Mouse (Mus musculus) MEL (cell line): ENCODE data around the gene Cpne9. TPM values are rescaled to one million over a fixed set of nuclear protein-coding genes. Genes with fewer than 3 reads are reported as not detected.
A peak's percentile ranks its signal among the peaks of the same experiment; 100 is the strongest.

ENCODE experiments used
- DNase-seq: peaks from one replicate; pipeline ENCODE4 v3.0.0; 2011; ENCODE audit warnings: low read depth, low spot score
- H3K27ac ChIP-seq: 2 replicates; pipeline ENCODE4 v1.5.1; 2012; ENCODE audit warnings: low read depth, mild to moderate bottlenecking, control low read depth, low read length, moderate library complexity; ENCODE audit not compliant: control insufficient read depth
- H3K27me3 ChIP-seq, 2 experiments: fragments of 150-350 bp in 1 of 2; sonication (generic) in 1 of 2; 2 replicates each; pipeline ENCODE4 v1.6.1; 2012; ENCODE audit warnings: low read length in 2 of 2, mild to moderate bottlenecking in 2 of 2, improper control_type of control experiment in 1 of 2, moderate library complexity in 1 of 2; ENCODE audit not compliant: insufficient read depth in 2 of 2, control insufficient read depth in 1 of 2
- H3K36me3 ChIP-seq, 2 experiments: 2 replicates each; pipeline ENCODE4 v1.6.1; 2012 to 2014; ENCODE audit warnings: low read length in 2 of 2, improper control_type of control experiment in 1 of 2, inconsistent platforms in 1 of 2, mild to moderate bottlenecking in 1 of 2; ENCODE audit not compliant: insufficient read depth in 2 of 2, control insufficient read depth in 1 of 2
- H3K4me1 ChIP-seq, 2 experiments: fragments of 150-350 bp in 1 of 2; sonication (generic) in 1 of 2; 2 replicates each; pipeline ENCODE4 v1.6.1; 2012; ENCODE audit warnings: low read length in 2 of 2, improper control_type of control experiment in 1 of 2, mild to moderate bottlenecking in 1 of 2; ENCODE audit not compliant: insufficient read depth in 2 of 2, control insufficient read depth in 1 of 2
- H3K4me3 ChIP-seq, 2 experiments: fragments of 150-350 bp in 1 of 2; sonication (generic) in 1 of 2; 2 replicates each; pipeline ENCODE4 v1.5.1; 2012; ENCODE audit warnings: low read depth in 2 of 2, low read length in 2 of 2, mild to moderate bottlenecking in 2 of 2, moderate library complexity in 2 of 2, control low read depth in 1 of 2, improper control_type of control experiment in 1 of 2; ENCODE audit not compliant: control insufficient read depth in 1 of 2, insufficient read depth in 1 of 2
- H3K79me2 ChIP-seq: 2 replicates; pipeline ENCODE4 v1.6.1; 2012; ENCODE audit warnings: mild to moderate bottlenecking, low read length, moderate library complexity; ENCODE audit not compliant: control insufficient read depth, poor library complexity, insufficient read depth
- H3K9ac ChIP-seq: 2 replicates; pipeline ENCODE4 v1.6.1; 2012; ENCODE audit warnings: low read depth, mild to moderate bottlenecking, control low read depth, low read length, moderate library complexity; ENCODE audit not compliant: control insufficient read depth, poor library complexity, severe bottlenecking
- H3K9me3 ChIP-seq: fragments of 150-350 bp; sonication (generic); replicated peaks from 2 replicates; pipeline ENCODE4 v1.6.1; 2012; ENCODE audit warnings: mild to moderate bottlenecking, low read length, improper control_type of control experiment, moderate library complexity; ENCODE audit not compliant: insufficient read depth
- BHLHE40 ChIP-seq: IDR thresholded peaks from 2 replicates; pipeline ENCODE4 v1.6.1; 2012; ENCODE audit warnings: low read depth, mild to moderate bottlenecking, inconsistent platforms, low read length, improper control_type of control experiment, borderline replicate concordance
- CHD1 ChIP-seq: IDR thresholded peaks from 2 replicates; pipeline ENCODE4 v1.6.1; 2012; ENCODE audit warnings: low read depth, mild to moderate bottlenecking, inconsistent platforms, low read length, improper control_type of control experiment
- CHD2 ChIP-seq: IDR thresholded peaks from 2 replicates; pipeline ENCODE4 v1.6.1; 2011; ENCODE audit warnings: low read length, improper control_type of control experiment
- CTCF ChIP-seq, 3 experiments: IDR thresholded peaks in 2 of 3; conservative IDR thresholded peaks in 1 of 3; 2 replicates each; pipeline ENCODE4 v1.5.1; 2011 to 2012; ENCODE audit warnings: low read length in 3 of 3, low read depth in 2 of 3, mild to moderate bottlenecking in 2 of 3, improper control_type of control experiment in 1 of 3, inconsistent platforms in 1 of 3, mixed read lengths in 1 of 3, moderate library complexity in 1 of 3; ENCODE audit not compliant: control insufficient read depth in 1 of 3, insufficient read depth in 1 of 3, poor library complexity in 1 of 3, severe bottlenecking in 1 of 3
- EP300 ChIP-seq, 2 experiments: IDR thresholded peaks; 2 replicates each; pipeline ENCODE4 v1.6.1; 2011; ENCODE audit warnings: improper control_type of control experiment in 2 of 2, low read length in 2 of 2, low read depth in 1 of 2, mild to moderate bottlenecking in 1 of 2
- GABPA ChIP-seq: IDR thresholded peaks from 2 replicates; pipeline ENCODE4 v1.6.1; 2012; ENCODE audit warnings: low read depth, mild to moderate bottlenecking, inconsistent platforms, low read length, improper control_type of control experiment, moderate library complexity
- GATA1 ChIP-seq: IDR thresholded peaks from 2 replicates; pipeline ENCODE4 v1.6.1; 2011; ENCODE audit warnings: low read depth, low read length, improper control_type of control experiment
- JUND ChIP-seq: IDR thresholded peaks from 2 replicates; pipeline ENCODE4 v1.6.1; 2011; ENCODE audit warnings: low read depth, mild to moderate bottlenecking, improper control_type of control experiment, low read length
- MAFK ChIP-seq: IDR thresholded peaks from 2 replicates; pipeline ENCODE4 v1.6.1; 2011; ENCODE audit warnings: low read depth, mild to moderate bottlenecking, low read length, improper control_type of control experiment, borderline replicate concordance
- MAX ChIP-seq: IDR thresholded peaks from 2 replicates; pipeline ENCODE4 v1.6.1; 2011; ENCODE audit warnings: low read length, improper control_type of control experiment
- MAZ ChIP-seq: IDR thresholded peaks from 2 replicates; pipeline ENCODE4 v1.6.1; 2012; ENCODE audit warnings: low read depth, mild to moderate bottlenecking, inconsistent platforms, low read length, improper control_type of control experiment
- MXI1 ChIP-seq: IDR thresholded peaks from 2 replicates; pipeline ENCODE4 v1.6.1; 2011; ENCODE audit warnings: mild to moderate bottlenecking, low read depth, low read length, improper control_type of control experiment
- MYC ChIP-seq: IDR thresholded peaks from 2 replicates; pipeline ENCODE4 v1.6.1; 2011; ENCODE audit warnings: low read depth, mild to moderate bottlenecking, low read length, improper control_type of control experiment, moderate library complexity
- NELFE ChIP-seq: IDR thresholded peaks from 2 replicates; pipeline ENCODE4 v1.6.1; 2011; ENCODE audit warnings: low read depth, low read length, improper control_type of control experiment
- NRF1 ChIP-seq: IDR thresholded peaks from 2 replicates; pipeline ENCODE4 v1.6.1; 2014; ENCODE audit warnings: low read depth, mild to moderate bottlenecking, inconsistent platforms, low read length, improper control_type of control experiment, moderate library complexity; ENCODE audit not compliant: poor library complexity, insufficient read depth, severe bottlenecking
- POLR2A ChIP-seq, 2 experiments: IDR thresholded peaks; 2 replicates each; pipeline ENCODE4 v1.6.1; 2011 to 2012; ENCODE audit warnings: low read length in 2 of 2, mild to moderate bottlenecking in 2 of 2, control low read depth in 1 of 2, improper control_type of control experiment in 1 of 2, low read depth in 1 of 2, moderate library complexity in 1 of 2; ENCODE audit not compliant: control insufficient read depth in 1 of 2, insufficient read depth in 1 of 2, poor library complexity in 1 of 2
- RCOR1 ChIP-seq: IDR thresholded peaks from 2 replicates; pipeline ENCODE4 v1.6.1; 2012; ENCODE audit warnings: low read depth, mild to moderate bottlenecking, inconsistent platforms, low read length, improper control_type of control experiment
- SIN3A ChIP-seq: IDR thresholded peaks from 2 replicates; pipeline ENCODE4 v1.6.1; 2012; ENCODE audit warnings: low read length, improper control_type of control experiment, inconsistent platforms
- TAL1 ChIP-seq: IDR thresholded peaks from 2 replicates; pipeline ENCODE4 v1.6.1; 2012; ENCODE audit warnings: mild to moderate bottlenecking, inconsistent platforms, low read length, moderate library complexity, mixed read lengths
- TBP ChIP-seq: IDR thresholded peaks from 2 replicates; pipeline ENCODE4 v1.8.0; 2011; ENCODE audit warnings: low read depth, low read length, improper control_type of control experiment
- UBTF ChIP-seq: IDR thresholded peaks from 2 replicates; pipeline ENCODE4 v1.6.1; 2012; ENCODE audit warnings: low read depth, mild to moderate bottlenecking, inconsistent platforms, low read length, improper control_type of control experiment, moderate library complexity, borderline replicate concordance; ENCODE audit not compliant: insufficient read depth
- USF2 ChIP-seq, 2 experiments: IDR thresholded peaks; 2 replicates each; pipeline ENCODE4 v1.6.1; 2011 to 2012; ENCODE audit warnings: improper control_type of control experiment in 2 of 2, low read length in 2 of 2, borderline replicate concordance in 1 of 2, inconsistent platforms in 1 of 2, low read depth in 1 of 2, mild to moderate bottlenecking in 1 of 2; ENCODE audit not compliant: insufficient read depth in 1 of 2
- ZC3H11A ChIP-seq: IDR thresholded peaks from 2 replicates; pipeline ENCODE4 v1.6.1; 2012; ENCODE audit warnings: low read depth, mild to moderate bottlenecking, inconsistent platforms, low read length, improper control_type of control experiment
- ZMIZ1 ChIP-seq: IDR thresholded peaks from 2 replicates; pipeline ENCODE4 v1.6.1; 2012; ENCODE audit warnings: low read depth, mild to moderate bottlenecking, inconsistent platforms, low read length, improper control_type of control experiment, moderate library complexity
- polyA plus RNA-seq, 2 experiments: library from polyadenylated mRNA; stranded (reverse) in 1 of 2; unstranded in 1 of 2; fragments of >175 nt in 1 of 2; fragments of >200 nt in 1 of 2; gene quantifications; 2 replicates each; pipeline versions ENCODE4 v1.2.1 to v1.2.4; 2012; ENCODE audit warnings: low replicate concordance in 2 of 2, low read depth in 1 of 2; ENCODE audit not compliant: insufficient read length in 2 of 2, insufficient read depth in 1 of 2, missing spikeins in 1 of 2
- total RNA-seq: library from RNA; depleted of rRNA; stranded (reverse); fragments of 300-350 nt; gene quantifications from 2 replicates; pipeline ENCODE4 v1.2.3, GENCODE M21; 2012

Cpne9 gene
- total and polyA plus RNA-seq, 3 experiments, result 1.3 to 1.6 TPM; not detected in 1

GRCm38 (mm10) chr6:113350538-113350937 lies 68.4 kb downstream of the Cpne9 start:
- Histone ChIP-seq H3K36me3 (peaks cover 0 to 8% of the 10 kb centered on the region in 2 experiments; a peak in 2 of 4 replicates), H3K9me3 (no peaks in the 10 kb centered on the region), H3K27ac (no peak overlapping the region), H3K79me2 (no peaks in the 10 kb centered on the region), H3K9ac (no peak overlapping the region), H3K27me3 (no peaks in the 10 kb centered on the region), H3K4me3 (no peak overlapping the region), H3K4me1 (peaks cover 6 to 11% of the 10 kb centered on the region in 2 experiments)
- TF ChIP-seq CHD2, result no peak
- no peak for TF ChIP-seq NRF1
- no peak for TF ChIP-seq CHD1
- TF ChIP-seq MAZ, result no peak
- no peak for DNase-seq

GRCm38 (mm10) chr6:113351161-113351560 lies 69.1 kb downstream of the Cpne9 start:
- Histone ChIP-seq H3K36me3 (peaks cover 0 to 8% of the 10 kb centered on the region in 2 experiments; a peak in 2 of 4 replicates), H3K27me3 (no peaks in the 10 kb centered on the region), H3K27ac (no peak overlapping the region), H3K9me3 (no peaks in the 10 kb centered on the region), H3K4me3 (peak overlapping the region; percentile 1 to 42; a peak in 2 of 4 replicates), H3K4me1 (peaks cover 2 to 6% of the 10 kb centered on the region in 2 experiments), H3K9ac (peak overlapping the region; percentile 42), H3K79me2 (no peaks in the 10 kb centered on the region)
- no peak for TF ChIP-seq JUND
- no peak for TF ChIP-seq GABPA
- TF ChIP-seq UBTF, result no peak
- TF ChIP-seq NELFE, result no peak
- no peak for TF ChIP-seq BHLHE40
- TF ChIP-seq MYC, result no peak
- TF ChIP-seq USF2 (IDR thresholded peaks at IDR 0.05; ENCODE audit: borderline replicate concordance in 1 of 2, insufficient read depth in 1 of 2, low read depth in 1 of 2, low read length in 2 of 2), result no peak
- TF ChIP-seq ZMIZ1, result no peak
- no peak for TF ChIP-seq MAFK
- no peak for TF ChIP-seq MXI1
- no peak for DNase-seq

DNA sequence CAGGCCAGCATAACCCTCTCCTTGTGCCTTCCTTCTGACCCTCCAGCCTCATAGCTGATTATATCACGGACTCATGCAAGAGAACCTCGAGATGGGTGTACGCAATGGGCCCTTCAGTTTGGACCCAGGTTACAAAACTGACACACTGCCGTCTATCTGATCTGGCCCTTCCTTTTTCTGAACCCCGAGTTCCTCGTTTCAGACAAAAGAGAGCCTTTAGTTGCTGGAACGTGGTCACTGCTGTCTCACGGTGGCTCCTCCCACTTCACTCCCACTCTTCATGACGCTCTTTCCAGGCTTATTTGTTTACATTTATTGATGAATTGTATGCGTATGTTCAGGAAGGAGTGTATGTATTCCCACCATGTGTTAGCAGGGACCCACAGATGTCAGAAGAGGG lies 69.5 kb downstream of the Cpne9 start:
- DNase-seq, result peak; percentile 64

More for the DNA sequence above, 69.5 kb downstream of the Cpne9 start:
- no peaks in the 10 kb centered on the region for H3K27me3 ChIP-seq
- peak overlapping the region; percentile 42 for H3K9ac ChIP-seq
- TF ChIP-seq NELFE (no peak), MAX (peak; percentile 55; the same call in 1 of the 2 replicates), GATA1 (peak; percentile 56), MYC (0 out of 2 replicates have a peak, but pooled peaks have one; percentile 45), BHLHE40 (no peak), EP300 (IDR thresholded peaks at IDR 0.05; ENCODE audit: low read depth in 1 of 2, low read length in 2 of 2) (0 out of 4 replicates have a peak, but pooled peaks of 1 of the 2 experiments have one; percentile 30), TAL1 (no peak), MXI1 (peak; percentile 51), RCOR1 (no peak), ZC3H11A (no peak), CHD1 (no peak), TBP (0 out of 2 replicates have a peak, but pooled peaks have one; percentile 18), POLR2A (IDR thresholded peaks at IDR 0.05; ENCODE audit: control insufficient read depth in 1 of 2, insufficient read depth in 1 of 2, low read depth in 1 of 2, low read length in 2 of 2, poor library complexity in 1 of 2) (no peak), CTCF (IDR thresholded peaks at IDR 0.05 in 2 of 3, conservative IDR thresholded peaks at IDR 0.05 in 1 of 3; ENCODE audit: control insufficient read depth in 1 of 3, insufficient read depth in 1 of 3, low read depth in 2 of 3, low read length in 3 of 3, poor library complexity in 1 of 3, severe bottlenecking in 1 of 3) (no peak), MAFK (no peak), SIN3A (no peak), CHD2 (no peak)
- no peaks in the 10 kb centered on the region for H3K79me2 ChIP-seq
- H3K4me1 ChIP-seq, result peaks cover 2 to 6% of the 10 kb centered on the region in 2 experiments
- no peak overlapping the region for H3K27ac ChIP-seq
- H3K36me3 ChIP-seq, result peaks cover 0 to 8% of the 10 kb centered on the region in 2 experiments; a peak in 2 of 4 replicates
- peak overlapping the region; percentile 1 to 42; a peak in 3 of 4 replicates for H3K4me3 ChIP-seq
- no peaks in the 10 kb centered on the region for H3K9me3 ChIP-seq
